Comparison of ENCODE assay signal across 19 mouse cellular contexts in the genomic region with DNA sequence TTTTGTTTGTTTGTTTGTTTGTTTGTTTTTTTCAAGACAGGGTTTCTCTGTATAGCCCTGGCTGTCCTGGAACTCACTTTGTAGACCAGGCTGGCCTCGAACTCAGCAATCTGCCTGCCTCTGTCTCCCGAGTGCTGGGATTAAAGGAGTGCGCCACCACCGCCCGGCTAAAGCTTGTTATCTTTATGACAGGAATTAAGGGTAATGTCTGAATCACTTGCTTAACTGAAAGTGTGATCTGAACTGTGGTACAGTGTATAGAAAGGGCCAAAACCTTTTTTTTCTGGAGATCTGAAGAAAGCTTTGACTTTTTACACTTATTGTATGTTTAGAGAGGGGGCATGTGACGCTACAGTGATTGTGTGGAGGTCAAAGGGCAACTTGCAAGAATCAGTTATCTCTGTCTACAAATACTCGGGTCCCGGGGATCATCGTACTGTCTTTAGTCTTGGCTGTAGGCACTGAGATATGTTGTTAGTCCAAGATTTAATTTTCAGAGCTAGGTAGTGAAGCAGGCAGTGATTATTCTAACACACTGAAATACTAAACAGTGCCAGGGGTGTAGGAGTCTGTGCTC. TPM values are rescaled to one million over a fixed set of nuclear protein-coding genes. Genes with fewer than 3 reads are reported as not detected.
DNase-seq lines count a peak whose midpoint lies in the region; ATAC-seq lines count a peak whose summit lies in the region.
"Had no signal": no experiment of that assay in that cellular context is flagged by ENCODE, and none has a peak within 500 bp of the region (broad histone marks: within the 10 kb centered on the region; RNA-seq: fewer than 3 reads in every experiment).

No protein-coding gene starts in this region.

- WGBS in heart, embryonic 15.5 days: 48% methylated on average over 9 of the region's 9 CpGs
- WGBS in midbrain, embryonic 11.5 days: 86% methylated on average over 9 of the region's 9 CpGs
- 80% methylated on average over 9 of the region's 9 CpGs for WGBS in midbrain, embryonic 14.5 days
- WGBS in liver, embryonic 13.5 days (ENCODE audit: insufficient replicate concordance): 48% methylated on average over 9 of the region's 9 CpGs

- peaks cover 42% of the 10 kb centered on the region for H3K4me1 ChIP-seq in heart, embryonic 15.5 days (replicated peaks)
- peaks cover 11% of the 10 kb centered on the region for H3K4me1 ChIP-seq in midbrain, embryonic 11.5 days (ENCODE audit: control insufficient read depth, insufficient read depth, low read length)
- peaks cover 23% of the 10 kb centered on the region for H3K4me1 ChIP-seq in midbrain, embryonic 14.5 days (ENCODE audit: control insufficient read depth, insufficient read depth, low read length)
- peaks cover 72% of the 10 kb centered on the region for H3K4me1 ChIP-seq in liver, embryonic 13.5 days (replicated peaks)

- H3K4me2 ChIP-seq in heart, embryonic 15.5 days: 0 out of 2 replicates have a peak overlapping the region, but pooled peaks have one; percentile 10
- no peak overlapping the region for H3K4me2 ChIP-seq in midbrain, embryonic 11.5 days
- H3K4me2 ChIP-seq in midbrain, embryonic 14.5 days (ENCODE audit: low read length): no peak overlapping the region
- peak overlapping the region; percentile 30 for H3K4me2 ChIP-seq in liver, embryonic 13.5 days
- H3K4me2 ChIP-seq: forebrain, embryonic 12.5 days; heart, embryonic 12.5 days; limb, embryonic 12.5 days; neural tube, embryonic 12.5 days had no signal

- no peak overlapping the region for H3K4me3 ChIP-seq in heart, embryonic 15.5 days
- H3K4me3 ChIP-seq in midbrain, embryonic 11.5 days (ENCODE audit: low read depth, low read length): no peak overlapping the region
- no peak overlapping the region for H3K4me3 ChIP-seq in midbrain, embryonic 14.5 days (replicated peaks; ENCODE audit: low read depth, low read length)
- no peak overlapping the region for H3K4me3 ChIP-seq in liver, embryonic 13.5 days (replicated peaks)
- H3K4me3 ChIP-seq: forebrain, embryonic 12.5 days; heart, embryonic 12.5 days; hindbrain, embryonic 15.5 days; limb, embryonic 12.5 days; neural tube, embryonic 12.5 days had no signal

- ATAC-seq in heart, embryonic 15.5 days (replicated peaks; ENCODE audit: insufficient number of reproducible peaks, insufficient read depth, low FRiP score, low read depth): no peak
- ATAC-seq in midbrain, embryonic 11.5 days (ENCODE audit: low FRiP score): no peak
- no peak for ATAC-seq in midbrain, embryonic 14.5 days (ENCODE audit: low FRiP score, low TSS enrichment)
- no peak for ATAC-seq in liver, embryonic 13.5 days (ENCODE audit: low read depth)
- ATAC-seq in megakaryocyte progenitor cell, adult 5-6 weeks (replicated peaks; ENCODE audit: poor library complexity): no peak

- no peaks in the 10 kb centered on the region for H3K36me3 ChIP-seq in heart, embryonic 15.5 days
- no peaks in the 10 kb centered on the region for H3K36me3 ChIP-seq in midbrain, embryonic 11.5 days (ENCODE audit: control insufficient read depth, insufficient read depth, low read length)
- H3K36me3 ChIP-seq in midbrain, embryonic 14.5 days (ENCODE audit: control insufficient read depth, insufficient read depth, low read length): no peaks in the 10 kb centered on the region
- H3K36me3 ChIP-seq in liver, embryonic 13.5 days: peaks cover 3% of the 10 kb centered on the region
- H3K36me3 ChIP-seq: forebrain, embryonic 12.5 days; hindbrain, embryonic 15.5 days; limb, embryonic 12.5 days; neural tube, embryonic 12.5 days had no signal

- H3K27ac ChIP-seq in heart, embryonic 15.5 days: peak overlapping the region; percentile 54; the same call in 1 of the 2 replicates
- H3K27ac ChIP-seq in midbrain, embryonic 11.5 days (ENCODE audit: low read depth, low read length): no peak overlapping the region
- no peak overlapping the region for H3K27ac ChIP-seq in midbrain, embryonic 14.5 days (replicated peaks; ENCODE audit: low read depth, low read length)
- 0 out of 2 replicates have a peak overlapping the region, but pooled peaks have one; percentile 18 for H3K27ac ChIP-seq in liver, embryonic 13.5 days
- H3K27ac ChIP-seq: forebrain, embryonic 12.5 days; hindbrain, embryonic 15.5 days; limb, embryonic 12.5 days; neural tube, embryonic 12.5 days had no signal

- no peak for DNase-seq in heart, adult 9 months (ENCODE audit: low spot score in 2 of 2)
- DNase-seq in midbrain, embryonic 11.5 days (ENCODE audit: low spot score, missing footprints): peak; percentile 61
- no peak for DNase-seq in midbrain, embryonic 14.5 days
- DNase-seq in liver, embryonic 13.5 days: no peak
- no peak for DNase-seq in thymus, postnatal 36 days
- DNase-seq: adrenal gland, postnatal 36 days; cerebellum, postnatal 10 days; embryo, embryonic 11 days; gastrocnemius, postnatal 25 days; kidney, adult 18-20 months; kidney, postnatal 14 days; thymus, postnatal 4 days had no signal

- H3K9ac ChIP-seq in heart, embryonic 15.5 days: no peak overlapping the region
- H3K9ac ChIP-seq in midbrain, embryonic 11.5 days (ENCODE audit: low read length): no peak overlapping the region
- H3K9ac ChIP-seq in midbrain, embryonic 14.5 days (replicated peaks; ENCODE audit: low read length): no peak overlapping the region
- no peak overlapping the region for H3K9ac ChIP-seq in liver, embryonic 13.5 days
- H3K9ac ChIP-seq: forebrain, embryonic 12.5 days; heart, embryonic 12.5 days; hindbrain, embryonic 15.5 days; limb, embryonic 12.5 days; neural tube, embryonic 12.5 days had no signal

- H3K27me3 ChIP-seq in heart, embryonic 15.5 days: no peaks in the 10 kb centered on the region
- H3K27me3 ChIP-seq in midbrain, embryonic 11.5 days (ENCODE audit: control insufficient read depth, insufficient read depth, low read length): no peaks in the 10 kb centered on the region
- no peaks in the 10 kb centered on the region for H3K27me3 ChIP-seq in midbrain, embryonic 14.5 days (ENCODE audit: control insufficient read depth, insufficient read depth, low read length)
- H3K27me3 ChIP-seq in liver, embryonic 13.5 days: no peaks in the 10 kb centered on the region
- H3K27me3 ChIP-seq: forebrain, embryonic 12.5 days; heart, embryonic 12.5 days; hindbrain, embryonic 15.5 days; limb, embryonic 12.5 days; neural tube, embryonic 12.5 days had no signal

- H3K9me3 ChIP-seq in heart, embryonic 15.5 days (replicated peaks): no peaks in the 10 kb centered on the region
- H3K9me3 ChIP-seq in midbrain, embryonic 11.5 days (ENCODE audit: control insufficient read depth, low read length): no peaks in the 10 kb centered on the region
- H3K9me3 ChIP-seq in midbrain, embryonic 14.5 days (ENCODE audit: control insufficient read depth, low read length): no peaks in the 10 kb centered on the region
- no peaks in the 10 kb centered on the region for H3K9me3 ChIP-seq in liver, embryonic 13.5 days (replicated peaks)
- H3K9me3 ChIP-seq: forebrain, embryonic 12.5 days; heart, embryonic 12.5 days; hindbrain, embryonic 15.5 days; limb, embryonic 12.5 days; neural tube, embryonic 12.5 days had no signal

RNA-seq across cellular contexts. Expression of gene Rab1a, which starts 3.7 kb away (rescaled TPM):
- polyA plus RNA-seq in heart, embryonic 15.5 days (2015; fragmentation: Nextera tagmentation; extraction: Ambion mirVana): 191 and 212 TPM in 2 replicates
- polyA plus RNA-seq in midbrain, embryonic 11.5 days (2014; fragmentation: Nextera tagmentation; extraction: Ambion mirVana): 248 and 272 TPM in 2 replicates
- 289 and 293 TPM in 2 replicates for polyA plus RNA-seq in midbrain, embryonic 14.5 days (2014; fragmentation: Nextera tagmentation; extraction: Ambion mirVana)
- 117 and 141 TPM in 2 replicates for polyA plus RNA-seq in liver, embryonic 13.5 days (2015; fragmentation: Nextera tagmentation; extraction: Ambion mirVana)
- 143 and 167 TPM in 2 replicates for total RNA-seq in megakaryocyte progenitor cell, adult 5-6 weeks (2015)
- 86.8 and 87.9 TPM in 2 replicates for total RNA-seq in megakaryocyte progenitor cell, adult 5-6 weeks (2017)

RNA-seq across cellular contexts. Expression of gene Cep68, which starts 44.3 kb away (rescaled TPM):
- 25.7 and 31.9 TPM in 2 replicates for polyA plus RNA-seq in heart, embryonic 15.5 days (2015; fragmentation: Nextera tagmentation; extraction: Ambion mirVana)
- 29.4 TPM in 2 replicates for polyA plus RNA-seq in midbrain, embryonic 11.5 days (2014; fragmentation: Nextera tagmentation; extraction: Ambion mirVana)
- polyA plus RNA-seq in midbrain, embryonic 14.5 days (2014; fragmentation: Nextera tagmentation; extraction: Ambion mirVana): 16.9 and 29.5 TPM in 2 replicates
- polyA plus RNA-seq in liver, embryonic 13.5 days (2015; fragmentation: Nextera tagmentation; extraction: Ambion mirVana): 6.9 and 9.2 TPM in 2 replicates
- total RNA-seq in megakaryocyte progenitor cell, adult 5-6 weeks (2015): 22.6 and 27.7 TPM in 2 replicates
- total RNA-seq in megakaryocyte progenitor cell, adult 5-6 weeks (2017): 28.3 and 28.6 TPM in 2 replicates

Comparison
In these comparisons a context has a peak if more than half of its experiments do, and no peak if none do; other contexts are left out.
1. H3K27ac ChIP-seq: peak in heart, embryonic 15.5 days (single experiment) and liver, embryonic 13.5 days (single experiment); none in midbrain, embryonic 11.5 days (single experiment) and midbrain, embryonic 14.5 days (single experiment).
2. H3K4me2 ChIP-seq: peak in heart, embryonic 15.5 days (single experiment) and liver, embryonic 13.5 days (single experiment); none in midbrain, embryonic 11.5 days (single experiment) and midbrain, embryonic 14.5 days (single experiment).